18 mouse cellular contexts compared by ENCODE assay signal in the genomic region with DNA sequence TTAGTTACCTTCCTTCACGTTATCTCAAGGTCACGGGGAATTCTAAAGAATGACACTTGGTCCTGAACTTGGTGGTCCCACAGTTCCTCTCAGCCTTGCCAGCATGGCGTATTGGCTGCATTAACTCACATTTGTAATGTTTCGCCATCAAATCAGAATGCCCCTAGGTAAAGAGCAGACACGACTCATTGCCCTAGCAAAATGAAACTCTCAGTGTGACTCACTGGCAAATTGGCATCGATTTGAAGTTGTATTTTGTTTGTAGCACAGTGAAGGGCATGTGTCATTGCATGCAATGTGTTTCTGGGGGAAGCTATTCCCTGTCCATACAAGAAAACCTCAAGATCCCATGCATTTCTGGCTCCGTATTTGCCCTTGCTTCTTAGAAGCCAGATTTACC.
"Had no signal": no experiment of that assay in that cellular context is flagged by ENCODE, and none has a peak within 500 bp of the region (broad histone marks: within the 10 kb centered on the region; RNA-seq: fewer than 3 reads in every experiment).

No protein-coding gene starts in this region.

- H3K4me1 ChIP-seq: limb, embryonic 12.5 days; limb, embryonic 15.5 days; megakaryocyte, embryonic 14.5 days; midbrain, embryonic 10.5 days; midbrain, embryonic 13.5 days had no signal

- H3K9ac ChIP-seq: limb, embryonic 12.5 days; limb, embryonic 15.5 days; liver, embryonic 14.5 days; liver, postnatal 0 days; lung, embryonic 14.5 days; midbrain, embryonic 13.5 days; neural tube, embryonic 13.5 days had no signal

- H3K36me3 ChIP-seq: limb, embryonic 12.5 days; limb, embryonic 15.5 days; midbrain, embryonic 10.5 days; neural tube, embryonic 13.5 days had no signal

- H3K4me3 ChIP-seq: limb, embryonic 12.5 days; limb, embryonic 15.5 days; megakaryocyte, embryonic 14.5 days; midbrain, embryonic 10.5 days; midbrain, embryonic 13.5 days; myocyte; neural tube, embryonic 13.5 days had no signal

- ATAC-seq: liver, postnatal 0 days; lung, postnatal 0 days; midbrain, embryonic 13.5 days; midbrain, embryonic 16.5 days had no signal

- H3K27ac ChIP-seq: kidney, postnatal 0 days; limb, embryonic 12.5 days; limb, embryonic 15.5 days; liver, embryonic 14.5 days; midbrain, embryonic 10.5 days; midbrain, embryonic 13.5 days; neural tube, embryonic 13.5 days had no signal

- H3K27me3 ChIP-seq: limb, embryonic 12.5 days; limb, embryonic 15.5 days; midbrain, embryonic 13.5 days; neural tube, embryonic 13.5 days had no signal

- DNase-seq: kidney, postnatal 4 days; left cerebral cortex, postnatal 4 days; liver, postnatal 0 days; lung, embryonic 14.5 days; lung, postnatal 36 days; thymus, adult 18-20 months; thymus, postnatal 36 days had no signal
